In the genomic region with DNA sequence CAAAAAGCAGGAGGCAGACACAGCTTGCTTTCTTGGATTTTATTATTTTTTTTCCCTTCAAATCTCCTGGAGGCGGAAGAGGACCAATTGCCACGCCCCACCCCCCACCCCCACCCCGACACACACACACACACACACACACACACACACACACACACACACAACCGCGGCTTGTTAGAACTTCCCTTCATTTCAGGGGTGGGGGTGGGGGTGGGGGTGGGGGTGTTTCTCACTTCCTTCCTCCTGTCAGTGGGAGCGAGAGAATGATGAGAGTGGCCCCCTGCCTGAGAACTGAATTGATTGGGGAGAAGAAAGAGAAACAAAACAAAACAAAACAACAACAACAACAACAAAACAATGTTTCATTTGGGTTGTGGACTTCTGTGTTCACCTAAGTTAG, we compare ENCODE assay signal across 9 mouse cellular contexts.
DNase-seq lines count a peak whose midpoint lies in the region; ATAC-seq and TF ChIP-seq lines count a peak whose summit lies in the region.
"Had no signal": no experiment of that assay in that cellular context is flagged by ENCODE, and none has a peak within 500 bp of the region (broad histone marks: within the 10 kb centered on the region; RNA-seq: fewer than 3 reads in every experiment).

No protein-coding gene starts in this region.

- H3K4me1 ChIP-seq in kidney, postnatal 0 days (replicated peaks; ENCODE audit: insufficient read depth, low read length), result no peaks in the 10 kb centered on the region
- H3K4me1 ChIP-seq in hindbrain, embryonic 10.5 days (replicated peaks), result peaks cover 9% of the 10 kb centered on the region
- no peaks in the 10 kb centered on the region for H3K4me1 ChIP-seq in liver, postnatal 0 days (ENCODE audit: insufficient read depth)

- WGBS in kidney, postnatal 0 days, result 9% methylated on average over 6 of the region's 6 CpGs
- WGBS in hindbrain, embryonic 10.5 days, result 27% methylated on average over 6 of the region's 6 CpGs
- 18% methylated on average over 4 of the region's 6 CpGs for WGBS in liver, postnatal 0 days (ENCODE audit: insufficient replicate concordance)

- TF ChIP-seq EP300 in liver, postnatal 0 days (IDR thresholded peaks at IDR 0.05; ENCODE audit: low read depth), result no peak

- TF ChIP-seq CTCF in kidney, postnatal 0 days (IDR thresholded peaks at IDR 0.05; ENCODE audit: low read depth), result no peak
- no peak for TF ChIP-seq CTCF in liver, postnatal 0 days (IDR thresholded peaks at IDR 0.05; ENCODE audit: low read depth)

- no peaks in the 10 kb centered on the region for H3K36me3 ChIP-seq in kidney, postnatal 0 days (ENCODE audit: insufficient read depth, low read length)
- H3K36me3 ChIP-seq in hindbrain, embryonic 10.5 days, result no peaks in the 10 kb centered on the region
- no peaks in the 10 kb centered on the region for H3K36me3 ChIP-seq in liver, postnatal 0 days (replicated peaks; ENCODE audit: insufficient read depth, low read length)

- no peaks in the 10 kb centered on the region for H3K27me3 ChIP-seq in kidney, postnatal 0 days (ENCODE audit: insufficient read depth, low read length)
- no peaks in the 10 kb centered on the region for H3K27me3 ChIP-seq in hindbrain, embryonic 10.5 days (ENCODE audit: insufficient read depth, poor library complexity, severe bottlenecking)
- no peaks in the 10 kb centered on the region for H3K27me3 ChIP-seq in liver, postnatal 0 days (ENCODE audit: insufficient read depth, low read length)

- H3K27ac ChIP-seq in kidney, postnatal 0 days, result no peak overlapping the region
- H3K27ac ChIP-seq in hindbrain, embryonic 10.5 days, result peak overlapping the region; percentile 56; the same call in 1 of the 2 replicates
- H3K27ac ChIP-seq in liver, postnatal 0 days (ENCODE audit: low read depth), result no peak overlapping the region

- H3K9me3 ChIP-seq in kidney, postnatal 0 days (replicated peaks; ENCODE audit: low read length), result no peaks in the 10 kb centered on the region
- no peaks in the 10 kb centered on the region for H3K9me3 ChIP-seq in hindbrain, embryonic 10.5 days
- H3K9me3 ChIP-seq in liver, postnatal 0 days (ENCODE audit: low read length), result no peaks in the 10 kb centered on the region

- peak overlapping the region; percentile 35 for H3K4me3 ChIP-seq in kidney, postnatal 0 days (replicated peaks; ENCODE audit: low read depth, low read length)
- peak overlapping the region; percentile 35 for H3K4me3 ChIP-seq in hindbrain, embryonic 10.5 days
- H3K4me3 ChIP-seq in liver, postnatal 0 days (ENCODE audit: low read depth, low read length), result peak overlapping the region; percentile 13; the same call in 1 of the 2 replicates

- ATAC-seq in kidney, postnatal 0 days (replicated peaks; ENCODE audit: low FRiP score, low read depth), result no peak
- no peak for ATAC-seq in liver, postnatal 0 days
- ATAC-seq: Patski had no signal

- H3K9ac ChIP-seq in kidney, postnatal 0 days (ENCODE audit: low read depth, low read length), result 0 out of 2 replicates have a peak overlapping the region, but pooled peaks have one; percentile 13
- no peak overlapping the region for H3K9ac ChIP-seq in liver, postnatal 0 days (replicated peaks)

- H3K4me2 ChIP-seq in kidney, postnatal 0 days (ENCODE audit: low read length), result peak overlapping the region; percentile 66
- H3K4me2 ChIP-seq in liver, postnatal 0 days (ENCODE audit: low read depth, low read length), result peak overlapping the region; percentile 61

- no peak for DNase-seq in kidney, postnatal 0 days (ENCODE audit: low spot score)
- DNase-seq in kidney, postnatal 36 days, result no peak
- DNase-seq in hindbrain, embryonic 10.5 days (ENCODE audit: low spot score), result no peak
- peak; percentile 24 for DNase-seq in liver, postnatal 0 days
- peak; percentile 31 for DNase-seq in thymus, postnatal 0 days (ENCODE audit: low spot score)
- DNase-seq in Muller cell, postnatal 12 days (ENCODE audit: inconsistent ontology term), result no peak
- DNase-seq in right cerebral cortex, postnatal 4 days, result no peak
- no peak for DNase-seq in left cerebral cortex, adult 18-20 months (ENCODE audit: low spot score in 2 of 2)

Comparison
In these comparisons a context has a peak if more than half of its experiments do, and no peak if none do; other contexts are left out.
1. DNase-seq: peak in liver, postnatal 0 days (single experiment) and thymus, postnatal 0 days (single experiment); none in kidney, postnatal 0 days (single experiment), kidney, postnatal 36 days (0 of 2), hindbrain, embryonic 10.5 days (single experiment), Muller cell, postnatal 12 days (single experiment), right cerebral cortex, postnatal 4 days (single experiment) and left cerebral cortex, adult 18-20 months (0 of 2).
2. Peak in every context shown above with its lines, with median percentiles within 50 percentile points of each other: H3K4me3 ChIP-seq.